Mouse (Mus musculus) right cerebral cortex, postnatal 4 days (tissue): ENCODE results near the gene Gna12.

ENCODE experiments used
- DNase-seq: peaks from one replicate; pipeline ENCODE4 v3.0.0-alpha.2; 2022

Gene Gna12

DNA sequence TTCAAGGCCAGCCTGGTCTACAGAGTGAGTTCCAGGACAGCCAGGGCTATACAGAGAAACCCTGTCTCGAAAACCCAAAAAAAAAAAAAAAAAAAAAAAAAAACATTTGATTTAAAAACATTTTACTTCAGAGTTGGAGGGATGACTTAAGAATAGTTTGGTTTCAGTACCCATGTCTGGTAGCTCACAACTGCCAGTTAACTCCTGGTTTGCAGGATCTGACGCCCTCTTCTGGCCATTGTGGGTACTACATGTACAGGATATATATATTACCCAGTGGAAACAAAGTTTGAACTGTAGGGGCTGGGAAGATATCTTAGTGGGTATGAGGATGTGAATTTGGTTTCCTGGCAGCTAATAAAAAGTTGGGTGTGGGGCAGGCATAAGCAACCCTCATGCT is 79.3 kb downstream of the Gna12 start:
- peak; percentile 66 for DNase-seq

- peak; percentile 76 for DNase-seq
These were observed 81.0 kb downstream of the Gna12 start for GRCm38 (mm10) chr5:140749062-140749875.

DNA sequence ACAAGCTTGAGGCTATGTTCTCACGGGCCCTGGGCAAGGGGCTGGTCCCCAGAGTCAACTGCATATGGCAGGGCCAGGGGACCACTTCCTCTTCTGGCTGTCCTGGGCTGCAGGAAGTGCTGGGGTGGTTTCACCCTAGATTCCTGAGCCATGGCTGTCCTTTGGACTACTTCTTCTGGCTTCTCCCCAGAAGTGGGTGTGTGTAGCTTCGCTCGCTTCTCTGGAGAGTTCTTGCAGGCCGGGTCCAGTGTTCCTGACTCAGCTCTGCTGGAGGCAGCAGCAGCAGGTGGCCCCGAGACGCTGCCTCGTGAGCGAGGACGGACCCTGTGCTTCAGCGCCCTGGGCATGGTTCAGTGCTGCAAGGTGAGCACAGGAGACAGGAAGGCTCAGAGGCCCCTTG is 81.8 kb downstream of the Gna12 start:
- DNase-seq, result no peak

DNA sequence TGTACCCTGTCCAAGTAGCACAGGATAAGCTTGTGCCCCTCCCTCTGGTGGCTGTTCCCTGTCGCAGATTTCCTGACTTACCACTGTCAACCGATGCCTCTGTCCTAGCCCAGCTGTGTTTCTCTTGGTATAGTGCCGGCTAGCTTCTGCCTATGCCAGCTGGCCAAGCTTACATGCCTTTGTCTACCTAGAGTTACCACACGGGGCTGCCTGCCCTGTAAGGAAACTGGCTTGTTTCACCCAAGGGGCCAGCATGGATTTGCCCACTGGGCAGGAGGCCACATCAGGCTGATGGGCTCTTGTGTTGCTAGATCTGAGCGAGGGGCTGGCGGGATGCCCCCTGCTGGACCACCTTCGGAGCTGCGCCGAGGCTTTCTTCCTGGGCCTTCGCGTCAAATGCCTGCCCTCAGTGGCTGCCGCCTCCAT is 86.5 kb downstream of the Gna12 start:
- DNase-seq, result peak; percentile 58

- DNase-seq, result no peak
These were observed 88.4 kb downstream of the Gna12 start for GRCm38 (mm10) chr5:140741877-140742276.

GRCm38 (mm10) chr5:140741040-140741439 is 89.2 kb downstream of the Gna12 start:
- no peak for DNase-seq

GRCm38 (mm10) chr5:140739813-140740212 is 90.4 kb downstream of the Gna12 start:
- no peak for DNase-seq

DNA sequence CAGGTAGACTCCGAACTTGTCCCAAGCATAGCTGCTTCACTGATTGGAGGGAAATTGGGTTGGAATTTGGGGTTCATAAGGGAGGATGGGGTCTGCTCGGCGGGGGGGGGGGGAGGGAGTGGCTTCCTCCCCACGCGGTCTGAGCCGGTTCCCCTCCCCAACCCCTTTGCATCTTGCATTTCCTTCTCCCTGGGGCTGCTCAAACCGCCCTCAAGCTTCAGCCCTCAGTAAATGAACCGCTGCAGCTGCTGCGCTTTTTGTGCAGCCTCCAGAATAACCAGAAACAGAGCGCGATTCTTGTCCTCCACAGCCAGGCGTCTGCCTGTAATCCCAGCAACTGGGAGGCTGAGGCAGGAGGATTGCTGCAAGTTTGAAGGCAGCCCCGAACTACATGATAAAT is 94.1 kb downstream of the Gna12 start:
- no peak for DNase-seq

DNA sequence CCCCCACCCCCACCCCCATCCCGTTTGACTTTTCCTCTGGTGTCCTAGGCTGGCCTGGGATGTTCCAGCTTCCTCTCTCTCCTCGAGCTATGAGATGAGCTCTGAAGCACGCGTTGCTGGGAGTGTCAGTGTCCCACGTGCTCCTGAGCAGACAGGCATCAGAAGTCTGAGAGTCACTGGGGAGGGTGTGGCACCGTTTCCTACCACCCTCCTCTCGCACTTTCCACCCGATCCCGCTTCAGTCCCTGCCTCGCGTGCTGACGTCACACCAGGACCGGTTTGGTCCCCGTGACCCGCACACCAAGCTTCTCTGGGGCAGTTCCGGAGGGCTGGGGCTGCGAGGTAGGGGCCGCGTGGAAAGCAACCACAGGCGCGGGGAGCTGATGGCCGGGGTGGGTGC is 94.9 kb downstream of the Gna12 start:
- DNase-seq, result no peak

GRCm38 (mm10) chr5:140733336-140733735 is 96.9 kb downstream of the Gna12 start:
- no peak for DNase-seq

- DNase-seq, result no peak
These were observed 98.0 kb downstream of the Gna12 start for GRCm38 (mm10) chr5:140732195-140732594.

DNA sequence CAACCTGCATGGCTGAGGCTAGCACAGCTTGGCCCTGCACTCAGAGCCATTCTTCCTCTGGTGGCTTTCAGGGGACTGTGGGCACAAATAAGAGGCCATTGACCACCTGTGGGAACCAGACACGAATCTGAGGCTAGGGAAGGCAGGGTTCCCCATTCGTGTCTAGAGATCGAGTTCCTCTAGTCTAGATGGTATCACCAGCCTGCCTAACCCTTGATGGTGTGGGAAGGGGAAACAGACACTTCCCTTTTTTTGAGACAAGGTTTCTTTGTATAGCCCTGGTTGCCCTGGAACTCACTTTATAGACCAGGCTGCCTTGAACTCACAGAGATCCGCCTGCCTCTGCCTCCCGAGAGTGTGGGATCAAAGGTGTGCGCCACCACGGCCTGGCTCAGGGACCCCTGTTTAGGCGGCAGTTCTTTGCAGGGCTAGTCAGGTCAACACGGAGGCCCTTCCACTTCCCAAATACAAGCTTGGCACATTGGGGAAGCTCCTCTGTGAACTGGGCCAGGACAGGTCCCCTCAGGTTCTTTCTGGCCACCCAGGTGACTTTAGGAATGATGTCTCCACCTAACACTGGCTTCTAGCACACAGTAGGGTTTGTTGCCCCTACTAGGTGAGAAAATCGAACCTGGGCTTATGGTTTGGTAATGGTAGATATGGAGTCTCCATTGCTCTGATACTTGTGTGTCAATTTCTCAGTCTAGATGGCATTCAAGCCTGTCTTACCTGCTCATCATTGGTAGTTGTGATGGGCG is 99.0 kb downstream of the Gna12 start:
- no peak for DNase-seq

- DNase-seq, result no peak
These were observed 103.1 kb downstream of the Gna12 start for GRCm38 (mm10) chr5:140726946-140727740.

DNA sequence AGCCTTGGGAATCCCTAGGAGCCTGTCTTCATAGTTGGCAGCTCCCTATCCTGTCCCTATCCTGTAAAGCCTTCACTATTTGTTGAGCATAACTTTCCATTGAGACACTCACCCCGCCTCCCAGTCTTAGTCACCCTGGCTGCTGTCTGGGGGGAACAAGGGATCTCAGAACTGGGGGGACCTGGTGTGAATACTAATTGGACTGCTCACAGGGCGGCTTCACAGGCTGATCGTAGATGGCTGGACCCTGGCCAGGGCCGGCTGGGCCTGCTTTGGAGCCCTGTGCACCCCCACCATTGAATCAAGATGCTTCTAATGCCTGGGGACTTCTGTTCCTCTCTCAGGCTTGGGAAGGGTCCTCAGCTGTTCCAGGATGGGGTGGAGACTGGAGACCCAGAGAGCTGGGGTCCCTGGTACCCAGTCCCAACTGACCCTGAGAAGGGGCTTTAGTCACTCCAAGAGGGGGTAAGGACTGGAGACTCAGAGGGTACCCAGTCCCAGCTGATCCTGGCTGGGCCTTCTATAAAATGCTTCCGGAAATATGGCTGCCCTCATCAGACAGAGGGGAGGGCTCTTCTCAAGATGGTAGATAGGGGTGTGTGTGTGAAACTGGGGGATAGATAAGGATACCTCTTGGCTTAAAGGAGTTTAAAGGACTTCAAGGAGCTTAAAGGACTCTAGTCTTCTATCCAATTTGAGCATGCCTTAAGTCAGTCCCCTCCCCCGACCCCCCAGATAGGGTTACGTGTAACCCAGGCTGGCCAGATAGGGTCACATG is 104.0 kb downstream of the Gna12 start:
- DNase-seq, result peak; percentile 78

- peak; percentile 78 for DNase-seq
These were observed 106.4 kb downstream of the Gna12 start, which contains the start of gene Amz1 for GRCm38 (mm10) chr5:140723822-140724221. Amz1 (plus strand) TSS chr5:140724127.

GRCm38 (mm10) chr5:140722121-140722520 is 108.1 kb downstream of the Gna12 start:
- no peak for DNase-seq

DNA sequence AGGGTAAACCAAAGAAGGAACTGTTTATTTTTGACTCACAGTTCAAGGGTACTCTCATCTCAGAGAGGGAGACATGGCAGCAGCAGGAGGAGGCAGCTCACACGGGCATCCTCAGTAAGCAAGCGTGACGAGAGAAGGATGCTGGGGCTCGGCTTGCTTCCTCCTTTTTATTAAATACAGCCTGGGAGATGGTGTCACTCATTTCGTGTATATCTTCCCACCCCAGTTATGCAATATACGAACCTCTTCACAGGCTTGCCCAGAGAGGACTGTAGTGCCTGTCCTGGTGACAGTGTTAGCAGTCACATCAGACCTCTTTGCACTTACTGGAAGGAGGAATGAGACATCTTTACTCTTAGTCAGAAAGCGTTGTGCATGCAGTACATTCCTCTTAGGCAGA is 109.5 kb downstream of the Gna12 start:
- DNase-seq, result no peak

DNA sequence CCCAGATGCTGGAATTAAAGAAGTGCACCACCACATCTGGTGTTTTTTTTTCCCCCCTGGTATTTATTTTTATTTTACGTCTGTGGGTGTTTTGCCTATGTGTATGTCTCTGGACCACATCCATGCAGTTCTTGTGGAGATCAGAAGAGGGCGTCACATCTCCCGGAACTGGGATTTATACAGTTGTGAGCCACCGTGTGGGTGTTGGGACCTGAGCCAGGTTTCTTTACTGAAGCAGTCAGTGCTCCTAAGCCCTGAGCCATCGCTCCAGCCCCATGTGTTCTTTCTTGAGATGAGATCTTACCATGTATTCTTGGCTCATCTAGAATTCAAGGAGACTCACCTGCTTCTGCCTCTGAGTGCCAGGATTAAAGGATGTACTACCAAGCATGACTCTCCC is 119.2 kb downstream of the Gna12 start:
- no peak for DNase-seq

GRCm38 (mm10) chr5:140710315-140710714 is 119.9 kb downstream of the Gna12 start:
- DNase-seq, result no peak
